Mouse (Mus musculus) C2C12 (cell line): ENCODE results near the gene Mrs2. TPM values are rescaled to one million over a fixed set of nuclear protein-coding genes. Genes with fewer than 3 reads are reported as not detected.

ENCODE experiments used
- H3K27me3 ChIP-seq: one replicate; pipeline ENCODE4 v1.6.1; 2011; ENCODE audit not compliant: control insufficient read depth, insufficient read depth, insufficient read length
- H3K36me3 ChIP-seq: one replicate; pipeline ENCODE4 v1.6.1; 2011; ENCODE audit not compliant: control insufficient read depth, insufficient read depth
- H3K4me3 ChIP-seq: one replicate; pipeline ENCODE4 v1.5.1; 2011; ENCODE audit warnings: mild to moderate bottlenecking, control low read depth; ENCODE audit not compliant: poor library complexity, insufficient read depth, severe bottlenecking
- H3K79me2 ChIP-seq: one replicate; pipeline ENCODE4 v1.6.1; 2011; ENCODE audit not compliant: control insufficient read depth, insufficient read depth
- H3K79me3 ChIP-seq: one replicate; pipeline ENCODE4 v1.6.1; 2011; ENCODE audit warnings: low read depth, control low read depth
- H3ac ChIP-seq: one replicate; pipeline ENCODE3; 2011; ENCODE audit warnings: low read depth; ENCODE audit not compliant: control insufficient read depth, insufficient read length
- CEBPB ChIP-seq: IDR thresholded peaks from one replicate; pipeline ENCODE4 v1.6.1; 2011; ENCODE audit warnings: low read depth, mild to moderate bottlenecking, control low read depth, moderate library complexity
- CTCF ChIP-seq: IDR thresholded peaks from one replicate; pipeline ENCODE4 v1.5.1; 2011; ENCODE audit not compliant: control insufficient read depth, insufficient read depth, insufficient read length
- FOSL1 ChIP-seq: IDR thresholded peaks from one replicate; pipeline ENCODE4 v1.8.0; 2011; ENCODE audit warnings: mild to moderate bottlenecking, low read length; ENCODE audit not compliant: poor library complexity, insufficient read depth, severe bottlenecking
- MAX ChIP-seq: IDR thresholded peaks from one replicate; pipeline ENCODE4 v1.6.1; 2011; ENCODE audit warnings: mild to moderate bottlenecking, control low read depth
- MYOD1 ChIP-seq: IDR thresholded peaks from one replicate; pipeline ENCODE4 v1.6.1; 2011; ENCODE audit warnings: low read depth; ENCODE audit not compliant: control insufficient read depth, insufficient read length
- MYOG ChIP-seq: IDR thresholded peaks from one replicate; pipeline ENCODE4 v1.6.1; 2011; ENCODE audit not compliant: control insufficient read depth, insufficient read length; ENCODE audit errors: extremely low read depth
- USF1 ChIP-seq: IDR thresholded peaks from one replicate; pipeline ENCODE4 v1.6.1; 2011; ENCODE audit warnings: low read depth, mild to moderate bottlenecking, control low read depth, moderate library complexity
- polyA plus RNA-seq: library from polyadenylated mRNA; unstranded; fragments of >200 nt; fragmentation: generic; extraction: Trizol; gene quantifications from one replicate; pipeline ENCODE4 v1.2.1, GENCODE M21; 2012; ENCODE audit warnings: missing spikeins

The Mrs2 gene
- polyA plus RNA-seq, 1 experiment: 9.5 TPM

GRCm38 (mm10) chr13:24999538-24999937, 20.6 kb downstream of the Mrs2 start:
- Histone ChIP-seq H3K79me3 (no peaks in the 10 kb centered on the region), H3K27me3 (no peaks in the 10 kb centered on the region), H3ac (no peak overlapping the region), H3K36me3 (peaks cover 65% of the 10 kb centered on the region), H3K4me3 (no peak overlapping the region), H3K79me2 (no peaks in the 10 kb centered on the region)
- TF ChIP-seq FOSL1 (no peak), MAX (no peak), MYOD1 (no peak), USF1 (no peak), CEBPB (no peak)

DNA sequence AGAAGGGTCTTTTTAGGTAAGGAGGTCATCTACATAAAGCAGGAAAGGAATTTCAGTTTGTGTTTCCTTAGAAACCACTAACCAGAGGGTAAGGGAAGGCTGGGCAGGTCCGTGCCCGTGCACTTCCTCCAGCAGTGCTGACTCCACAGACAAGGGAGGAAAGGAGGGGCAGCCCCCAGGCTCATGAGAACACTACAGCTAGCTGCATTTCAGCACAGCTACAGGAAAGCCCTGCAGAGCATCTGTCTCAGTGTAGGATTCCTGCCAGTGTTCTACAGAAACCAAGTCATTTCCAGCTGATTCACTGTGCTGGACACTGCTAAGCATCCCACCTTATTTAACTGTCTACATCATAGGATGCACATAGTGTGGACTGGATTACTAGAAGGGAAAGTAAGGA, 27.0 kb downstream of the Mrs2 start:
- TF ChIP-seq MYOG (no peak), USF1 (no peak), MYOD1 (no peak), CTCF (no peak), CEBPB (no peak), MAX (no peak), FOSL1 (no peak)
- no peak overlapping the region for H3K4me3 ChIP-seq

GRCm38 (mm10) chr13:24989006-24989405, 31.2 kb downstream of the Mrs2 start:
- Histone ChIP-seq H3K79me3 (no peaks in the 10 kb centered on the region), H3K27me3 (no peaks in the 10 kb centered on the region), H3K79me2 (no peaks in the 10 kb centered on the region), H3ac (no peak overlapping the region), H3K4me3 (no peak overlapping the region), H3K36me3 (peaks cover 16% of the 10 kb centered on the region)
- TF ChIP-seq CTCF (no peak), MAX (no peak), FOSL1 (no peak), CEBPB (no peak)

More for the DNA sequence above, 27.0 kb downstream of the Mrs2 start:
- no peak overlapping the region for H3ac ChIP-seq
- no peaks in the 10 kb centered on the region for H3K79me2 ChIP-seq
- H3K27me3 ChIP-seq: no peaks in the 10 kb centered on the region
- no peaks in the 10 kb centered on the region for H3K79me3 ChIP-seq
- peaks cover 44% of the 10 kb centered on the region for H3K36me3 ChIP-seq

- H3K27me3 ChIP-seq: no peaks in the 10 kb centered on the region
- H3K36me3 ChIP-seq: peaks cover 13% of the 10 kb centered on the region
- H3ac ChIP-seq: no peak overlapping the region
- H3K79me2 ChIP-seq: no peaks in the 10 kb centered on the region
- TF ChIP-seq CTCF (peak; percentile 33), MYOD1 (no peak), MYOG (no peak), CEBPB (no peak)
- H3K4me3 ChIP-seq: no peak overlapping the region
- no peaks in the 10 kb centered on the region for H3K79me3 ChIP-seq
Measured at GRCm38 (mm10) chr13:24988391-24988790, 31.8 kb downstream of the Mrs2 start.

GRCm38 (mm10) chr13:24985435-24985834, 34.7 kb downstream of the Mrs2 start:
- Histone ChIP-seq H3K27me3 (no peaks in the 10 kb centered on the region), H3K4me3 (no peak overlapping the region), H3ac (no peak overlapping the region), H3K79me2 (no peaks in the 10 kb centered on the region), H3K79me3 (no peaks in the 10 kb centered on the region), H3K36me3 (peaks cover 10% of the 10 kb centered on the region)
- TF ChIP-seq FOSL1 (no peak), MYOG (no peak), CEBPB (no peak), USF1 (no peak), MAX (no peak), MYOD1 (no peak), CTCF (no peak)

GRCm38 (mm10) chr13:24981031-24981430, 39.1 kb downstream of the Mrs2 start:
- H3K79me2 ChIP-seq: no peaks in the 10 kb centered on the region
- no peak for TF ChIP-seq FOSL1
- TF ChIP-seq MYOG: no peak
- no peak for TF ChIP-seq MYOD1
- TF ChIP-seq CTCF: no peak
- TF ChIP-seq CEBPB: no peak
- no peak for TF ChIP-seq MAX
- no peak for TF ChIP-seq USF1
- no peak overlapping the region for H3ac ChIP-seq
- H3K27me3 ChIP-seq: no peaks in the 10 kb centered on the region
- no peak overlapping the region for H3K4me3 ChIP-seq
- no peaks in the 10 kb centered on the region for H3K36me3 ChIP-seq
- H3K79me3 ChIP-seq: no peaks in the 10 kb centered on the region
